Mouse (Mus musculus) liver, embryonic 16.5 days (tissue): ENCODE results near the gene Tmem92. TPM values are rescaled to one million over a fixed set of nuclear protein-coding genes. Genes with fewer than 3 reads are reported as not detected.

Experiments
- ATAC-seq: fragments of 200-750 bp; cut with Nextera tagmentation; 2 replicates; pipeline ENCODE4 v1.8.0; 2017; ENCODE audit warnings: low read depth, mild to moderate bottlenecking, moderate number of reproducible peaks, moderate library complexity
- H3K27ac ChIP-seq: fragments of 300-500 bp; sonication (generic); 2 replicates; pipeline ENCODE4 v1.5.1; 2014; ENCODE audit warnings: mild to moderate bottlenecking, low read length
- H3K27me3 ChIP-seq: fragments of 300-500 bp; sonication (generic); 2 replicates; pipeline ENCODE4 v1.6.1; 2014; ENCODE audit warnings: low read depth, low read length, mixed read lengths; ENCODE audit not compliant: control insufficient read depth, insufficient read depth
- H3K36me3 ChIP-seq: fragments of 300-500 bp; sonication (generic); 2 replicates; pipeline ENCODE4 v1.6.1; 2014; ENCODE audit warnings: mild to moderate bottlenecking; ENCODE audit not compliant: control insufficient read depth, insufficient read depth
- H3K4me1 ChIP-seq: fragments of 300-500 bp; sonication (generic); 2 replicates; pipeline ENCODE4 v1.6.1; 2014; ENCODE audit warnings: low read depth, low read length, mixed read lengths; ENCODE audit not compliant: control insufficient read depth
- H3K4me2 ChIP-seq: fragments of 300-500 bp; sonication (generic); 2 replicates; pipeline ENCODE4 v1.6.1; 2014; ENCODE audit warnings: low read depth, low read length, mixed read lengths
- H3K4me3 ChIP-seq: fragments of 300-500 bp; sonication (generic); 2 replicates; pipeline ENCODE4 v1.5.1; 2014; ENCODE audit warnings: low read depth, mild to moderate bottlenecking, low read length
- H3K9ac ChIP-seq: fragments of 300-500 bp; sonication (generic); 2 replicates; pipeline ENCODE4 v1.6.1; 2014; ENCODE audit warnings: low read depth, low read length
- H3K9me3 ChIP-seq: fragments of 300-500 bp; sonication (generic); replicated peaks from 2 replicates; pipeline ENCODE4 v1.6.1; 2016; ENCODE audit warnings: low read length; ENCODE audit not compliant: control insufficient read depth
- WGBS: fragments of 180-500 bp; shearing (Covaris S2); extraction: QIAGEN DNeasy Blood & Tissue Kit; methylation state at CpG from one replicate; pipeline ENCODE4 v1.1.7; 2014; ENCODE audit not compliant: insufficient replicate concordance; 5-methylcytosine and 5-hydroxymethylcytosine counted together
- polyA plus RNA-seq: library from polyadenylated mRNA; unstranded; fragments of >200 nt; fragmentation: Nextera tagmentation; extraction: Ambion mirVana; gene quantifications from 2 replicates; pipeline ENCODE4 v1.2.1, GENCODE M21; 2015

Gene Tmem92
- polyA plus RNA-seq, 1 experiment from 2014 or later: not detected

- WGBS: 45% methylated on average over 2 of the region's 2 CpGs
- ATAC-seq: no peak
- H3K4me2 ChIP-seq: no peak overlapping the region
Measured at GRCm38 (mm10) chr11:94735746-94736145, 46.8 kb downstream of the Tmem92 start.

GRCm38 (mm10) chr11:94732773-94733172 is 49.7 kb downstream of the Tmem92 start:
- Histone ChIP-seq H3K4me3 (no peak overlapping the region), H3K9me3 (no peaks in the 10 kb centered on the region), H3K4me1 (no peaks in the 10 kb centered on the region), H3K27ac (no peak overlapping the region), H3K4me2 (no peak overlapping the region), H3K27me3 (no peaks in the 10 kb centered on the region), H3K9ac (no peak overlapping the region), H3K36me3 (no peaks in the 10 kb centered on the region)
- 28% methylated on average over 8 of the region's 8 CpGs for WGBS
- ATAC-seq: no peak

More at GRCm38 (mm10) chr11:94735746-94736145, 46.8 kb downstream of the Tmem92 start:
- no peaks in the 10 kb centered on the region for H3K36me3 ChIP-seq
- H3K9me3 ChIP-seq: no peaks in the 10 kb centered on the region
- no peaks in the 10 kb centered on the region for H3K4me1 ChIP-seq
- no peaks in the 10 kb centered on the region for H3K27me3 ChIP-seq
- no peak overlapping the region for H3K27ac ChIP-seq
- no peak overlapping the region for H3K9ac ChIP-seq
- H3K4me3 ChIP-seq: no peak overlapping the region

- Histone ChIP-seq H3K4me3 (no peak overlapping the region), H3K4me2 (no peak overlapping the region), H3K27ac (no peak overlapping the region), H3K27me3 (no peaks in the 10 kb centered on the region), H3K9me3 (no peaks in the 10 kb centered on the region), H3K9ac (no peak overlapping the region), H3K4me1 (no peaks in the 10 kb centered on the region), H3K36me3 (no peaks in the 10 kb centered on the region)
- no peak for ATAC-seq
- WGBS: 74% methylated on average over 12 of the region's 12 CpGs
Measured at GRCm38 (mm10) chr11:94731229-94731628, 51.3 kb downstream of the Tmem92 start.

GRCm38 (mm10) chr11:94730261-94730660 is 52.2 kb downstream of the Tmem92 start:
- H3K4me1 ChIP-seq: no peaks in the 10 kb centered on the region
- 21% methylated on average over 5 of the region's 5 CpGs for WGBS
- no peaks in the 10 kb centered on the region for H3K36me3 ChIP-seq
- no peak overlapping the region for H3K9ac ChIP-seq
- H3K9me3 ChIP-seq: no peaks in the 10 kb centered on the region
- ATAC-seq: no peak
- H3K4me3 ChIP-seq: no peak overlapping the region
- H3K4me2 ChIP-seq: no peak overlapping the region
- no peaks in the 10 kb centered on the region for H3K27me3 ChIP-seq
- no peak overlapping the region for H3K27ac ChIP-seq

- H3K36me3 ChIP-seq: no peaks in the 10 kb centered on the region
- 25% methylated on average over 4 of the region's 4 CpGs for WGBS
- H3K9ac ChIP-seq: no peak overlapping the region
- H3K9me3 ChIP-seq: no peaks in the 10 kb centered on the region
- no peak overlapping the region for H3K4me2 ChIP-seq
- no peak overlapping the region for H3K27ac ChIP-seq
- no peaks in the 10 kb centered on the region for H3K4me1 ChIP-seq
- no peaks in the 10 kb centered on the region for H3K27me3 ChIP-seq
- no peak overlapping the region for H3K4me3 ChIP-seq
- no peak for ATAC-seq
Measured at GRCm38 (mm10) chr11:94729565-94729964, 52.9 kb downstream of the Tmem92 start.

- no peak overlapping the region for H3K4me2 ChIP-seq
- WGBS: 59% methylated on average over 3 of the region's 3 CpGs
- no peaks in the 10 kb centered on the region for H3K4me1 ChIP-seq
- no peaks in the 10 kb centered on the region for H3K36me3 ChIP-seq
- no peak overlapping the region for H3K9ac ChIP-seq
- no peak overlapping the region for H3K4me3 ChIP-seq
- H3K27ac ChIP-seq: no peak overlapping the region
- no peaks in the 10 kb centered on the region for H3K27me3 ChIP-seq
- no peaks in the 10 kb centered on the region for H3K9me3 ChIP-seq
- no peak for ATAC-seq
Measured at GRCm38 (mm10) chr11:94728545-94728944, 54.0 kb downstream of the Tmem92 start.

GRCm38 (mm10) chr11:94727306-94727705 is 55.2 kb downstream of the Tmem92 start:
- H3K36me3 ChIP-seq: no peaks in the 10 kb centered on the region
- H3K9ac ChIP-seq: no peak overlapping the region
- no peaks in the 10 kb centered on the region for H3K4me1 ChIP-seq
- no peak overlapping the region for H3K4me2 ChIP-seq
- H3K27me3 ChIP-seq: no peaks in the 10 kb centered on the region
- WGBS: 58% methylated on average over 3 of the region's 3 CpGs
- no peak overlapping the region for H3K4me3 ChIP-seq
- H3K27ac ChIP-seq: no peak overlapping the region
- no peaks in the 10 kb centered on the region for H3K9me3 ChIP-seq
- no peak for ATAC-seq

Other genes with a start within 250 kb of the Tmem92 start
- gene Rsad1, start 233.4 kb downstream of the Tmem92 start, polyA plus RNA-seq: 1.0 and 1.3 TPM in 2 replicates
- gene Chad, start 217.7 kb downstream of the Tmem92 start, polyA plus RNA-seq: 0.05 and 0.08 TPM in 2 replicates
- gene Acsf2, start 180.8 kb downstream of the Tmem92 start, polyA plus RNA-seq: 1.4 and 1.5 TPM in 2 replicates
- gene Lrrc59, start 152.9 kb downstream of the Tmem92 start, polyA plus RNA-seq: 78.4 and 82.0 TPM in 2 replicates
- gene Mrpl27, start 128.9 kb downstream of the Tmem92 start, polyA plus RNA-seq: 55.7 and 56.6 TPM in 2 replicates
- gene Eme1, start 128.7 kb downstream of the Tmem92 start, polyA plus RNA-seq: 10.4 and 11.6 TPM in 2 replicates
- 1.9 and 2.6 TPM in 2 replicates for gene Xylt2, start 105.2 kb downstream of the Tmem92 start, polyA plus RNA-seq
- not detected in 2 replicates for gene Gm11541, start 78.2 kb downstream of the Tmem92 start, polyA plus RNA-seq
- not detected in 2 replicates for gene Cdc34b, start 40.9 kb downstream of the Tmem92 start, polyA plus RNA-seq
- gene Col1a1, start 153.5 kb upstream of the Tmem92 start, polyA plus RNA-seq: 65.0 and 89.1 TPM in 2 replicates
- gene Hils1, start 184.9 kb upstream of the Tmem92 start, polyA plus RNA-seq: not detected in 2 replicates
- gene Sgca, start 193.6 kb upstream of the Tmem92 start, polyA plus RNA-seq: 0.86 and 0.96 TPM in 2 replicates
- 7.1 and 7.6 TPM in 2 replicates for gene Ppp1r9b, start 208.3 kb upstream of the Tmem92 start, polyA plus RNA-seq
- 27.2 and 34.7 TPM in 2 replicates for gene Samd14, start 227.2 kb upstream of the Tmem92 start, polyA plus RNA-seq